Mouse (Mus musculus) brain, embryonic 14.5 days (tissue): ENCODE measurements around the gene Nudt5. TPM values are rescaled to one million over a fixed set of nuclear protein-coding genes. Genes with fewer than 3 reads are reported as not detected.

Source experiments
- DNase-seq: peaks from one replicate; pipeline ENCODE4 v3.0.0-alpha.2; 2011; ENCODE audit warnings: low read depth
- CTCF ChIP-seq: fragments of 200-500 bp; IDR thresholded peaks from 2 replicates; pipeline ENCODE4 v1.5.1; 2012; ENCODE audit warnings: inconsistent platforms, mild to moderate bottlenecking, moderate library complexity, borderline replicate concordance; ENCODE audit not compliant: insufficient read depth, insufficient read length; ENCODE audit errors: extremely low read depth
- POLR2A ChIP-seq: fragments of 200-500 bp; IDR thresholded peaks from 2 replicates; pipeline ENCODE4 v1.6.1; 2012; ENCODE audit warnings: mild to moderate bottlenecking, inconsistent platforms, borderline replicate concordance; ENCODE audit not compliant: poor library complexity, insufficient read depth, insufficient read length, severe bottlenecking; ENCODE audit errors: extremely low read depth
- polyA plus RNA-seq: library from polyadenylated mRNA; depleted of rRNA; stranded (reverse); fragments of >200 nt; gene quantifications from 2 replicates; pipeline ENCODE4 v1.2.3, GENCODE M21; 2012; rRNA removed

Nudt5 gene
- polyA plus RNA-seq, 1 experiment = 16.6 TPM

DNA sequence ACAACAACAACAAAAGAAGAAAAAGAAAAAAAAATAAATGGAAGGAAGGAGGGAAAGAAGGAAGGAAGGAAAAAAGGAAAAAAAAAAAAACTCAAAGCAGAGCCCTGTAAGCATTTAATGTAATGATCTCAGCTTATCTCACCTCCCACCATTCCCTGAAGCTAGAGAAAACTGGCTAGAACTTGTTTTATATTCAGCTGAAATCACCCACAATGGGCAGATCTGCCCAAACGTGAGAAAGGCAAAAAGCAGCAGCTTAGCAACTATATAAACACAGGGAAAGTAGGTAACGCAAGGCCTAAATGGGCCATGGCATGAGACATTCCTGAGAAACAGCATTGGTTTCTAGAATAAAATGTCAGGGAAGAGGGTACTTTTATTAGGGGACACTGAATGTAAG, 44.6 kb downstream of the Nudt5 start:
- DNase-seq = no peak
- TF ChIP-seq POLR2A (no peak), CTCF (no peak)

- TF ChIP-seq CTCF = no peak
- TF ChIP-seq POLR2A = no peak
- peak; percentile 44 for DNase-seq
Observed at GRCm38 (mm10) chr2:5894296-5894695, 49.5 kb downstream of the Nudt5 start.

DNA sequence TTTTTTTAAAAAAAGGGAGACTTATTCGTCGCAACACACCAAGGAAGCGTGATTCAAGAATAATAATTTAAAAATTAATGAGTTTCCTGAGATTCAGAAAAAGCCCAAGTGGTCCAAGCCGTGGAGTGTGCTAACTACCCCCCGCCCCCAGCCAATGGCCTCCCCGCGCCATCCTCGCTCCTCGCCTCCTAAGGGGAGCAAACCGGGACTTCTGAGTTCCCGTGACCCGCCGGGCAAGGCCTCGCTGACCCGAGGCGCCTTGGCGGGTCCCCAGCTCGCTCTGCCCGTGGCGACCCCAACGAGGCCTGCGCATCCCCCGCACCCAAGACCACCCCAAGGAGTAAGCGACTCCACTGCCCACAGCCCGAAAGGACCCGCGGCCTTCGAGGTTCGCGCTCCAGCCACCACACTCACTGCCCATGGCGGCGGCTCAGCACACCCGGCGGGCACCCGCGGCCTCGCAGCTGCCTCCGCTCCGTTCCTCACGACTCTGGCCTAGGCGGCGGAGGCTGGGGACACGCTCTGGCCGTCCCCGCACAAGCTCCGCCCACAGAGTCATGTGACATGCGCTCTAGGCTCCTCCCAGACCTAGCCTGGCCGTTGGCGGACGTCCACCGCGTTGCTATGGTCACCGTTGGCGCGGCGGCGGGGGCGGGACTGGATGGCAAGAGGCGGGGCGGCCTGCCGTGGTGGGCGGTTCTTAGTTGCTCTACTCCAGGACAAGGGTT, 50.2 kb downstream of the Nudt5 start, which contains the start of gene Sec61a2:
Gene Sec61a2 (minus strand): TSS at position 590 of the 728 bp plus-strand sequence.
- TF ChIP-seq POLR2A (peak; percentile 93), CTCF (no peak)
- peak; percentile 98 for DNase-seq

- TF ChIP-seq POLR2A (no peak), CTCF (peak; percentile 46; the same call in 1 of the 2 replicates)
- DNase-seq = peak; percentile 54
Observed at GRCm38 (mm10) chr2:5900145-5900544, 55.3 kb downstream of the Nudt5 start.

DNA sequence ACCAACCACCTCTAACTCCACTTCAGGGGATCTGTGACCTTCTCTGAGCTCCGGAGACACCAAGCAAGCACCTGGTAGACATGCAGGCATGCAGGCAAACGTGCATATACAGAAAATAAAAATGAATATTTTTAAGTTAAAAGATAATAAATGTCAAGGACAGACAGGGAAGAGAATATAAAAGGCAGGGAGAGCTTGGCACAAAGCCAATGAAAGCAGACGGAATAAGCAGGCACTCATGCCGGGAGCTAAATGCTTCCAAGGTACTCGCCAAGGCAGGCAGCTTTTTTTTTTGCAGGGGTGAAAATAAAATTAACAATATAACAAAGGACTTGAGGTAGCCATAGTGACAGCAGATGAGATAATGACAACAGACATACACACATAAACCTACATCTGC, 61.3 kb downstream of the Nudt5 start:
- peak; percentile 75 for DNase-seq

DNA sequence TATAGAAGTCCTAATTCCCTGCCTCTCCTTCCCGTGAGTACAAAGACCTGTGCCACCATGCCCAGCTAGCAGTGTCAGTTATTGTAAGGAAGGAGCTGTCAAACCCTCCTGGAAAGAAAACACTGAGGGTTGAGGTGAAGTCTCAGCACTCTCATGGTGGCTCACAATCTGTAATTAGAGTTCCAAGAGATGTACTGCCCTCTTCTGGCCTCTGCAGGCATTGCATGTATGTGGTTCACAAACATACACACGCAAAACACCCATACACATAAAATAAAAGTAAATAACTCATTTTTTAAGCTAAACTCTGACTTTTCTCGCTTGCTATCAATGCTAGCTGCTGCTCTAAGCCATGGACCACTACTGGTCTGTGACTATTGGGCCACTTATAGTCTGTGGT, 61.8 kb downstream of the Nudt5 start:
- peak; percentile 68 for DNase-seq

More for the DNA sequence above, 61.3 kb downstream of the Nudt5 start:
- no peak for TF ChIP-seq CTCF

GRCm38 (mm10) chr2:5911282-5911965, 66.6 kb downstream of the Nudt5 start:
- peak; percentile 64 for DNase-seq
- TF ChIP-seq CTCF (no peak), POLR2A (no peak)

More for the DNA sequence above, 61.8 kb downstream of the Nudt5 start:
- peak; percentile 57; the same call in 1 of the 2 replicates for TF ChIP-seq CTCF
- no peak for TF ChIP-seq POLR2A

Other genes with a start within 250 kb of the Nudt5 start
- 5.2 and 7.3 TPM in 2 replicates for gene Camk1d, start 130.5 kb upstream of the Nudt5 start, polyA plus RNA-seq
- 151 and 186 TPM in 2 replicates for gene Cdc123, start 145 bp downstream of the Nudt5 start, polyA plus RNA-seq
- gene Gm13199, start 17.9 kb downstream of the Nudt5 start, polyA plus RNA-seq = 6.2 and 12.1 TPM in 2 replicates
- 156 and 186 TPM in 2 replicates for gene Sec61a2, start 50.4 kb downstream of the Nudt5 start, polyA plus RNA-seq
- 9.4 and 16.8 TPM in 2 replicates for gene Dhtkd1, start 97.8 kb downstream of the Nudt5 start, polyA plus RNA-seq
- gene Upf2, start 106.5 kb downstream of the Nudt5 start, polyA plus RNA-seq = 8.9 and 16.6 TPM in 2 replicates